Mouse (Mus musculus) spleen, adult 2 months (tissue): Measurements from ENCODE around the gene Selenbp1.

Experiments used
- CTCF ChIP-seq: fragments of 200-500 bp; IDR thresholded peaks from 2 replicates; pipeline ENCODE4 v1.5.1; 2011; ENCODE audit warnings: mild to moderate bottlenecking, inconsistent platforms; ENCODE audit not compliant: insufficient read depth, insufficient read length, insufficient replicate concordance; ENCODE audit errors: extremely low read depth
- POLR2A ChIP-seq: fragments of 200-500 bp; IDR thresholded peaks from 2 replicates; pipeline ENCODE4 v1.6.1; 2011; ENCODE audit warnings: low read depth, low read length, inconsistent platforms

DNA sequence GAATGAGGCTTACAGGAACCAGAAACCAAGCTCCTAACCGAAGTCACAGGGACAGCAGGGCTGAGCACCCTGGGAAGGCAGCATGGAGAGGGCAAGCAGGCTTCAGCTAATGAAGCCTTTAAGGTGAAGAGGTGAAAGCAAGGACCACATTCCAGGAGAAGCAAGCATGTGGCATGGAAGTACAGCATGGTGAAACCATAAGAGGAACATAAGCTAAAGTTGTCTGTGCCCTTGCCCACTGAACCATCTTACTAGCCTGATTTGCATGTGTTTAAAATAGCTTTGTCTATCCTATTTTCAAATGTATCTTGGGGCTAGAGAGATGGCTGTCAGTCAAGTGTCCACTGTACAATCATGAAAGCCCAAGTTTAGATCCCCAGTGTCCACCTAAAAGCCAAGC, 33.0 kb downstream of the Selenbp1 start:
- TF ChIP-seq CTCF: no peak
- TF ChIP-seq POLR2A: no peak
